Mouse (Mus musculus) megakaryocyte, adult 5-6 weeks (primary cell): Measurements from ENCODE around the gene Psg21. TPM values are rescaled to one million over a fixed set of nuclear protein-coding genes. Genes with fewer than 3 reads are reported as not detected.
"Not testable (repeated sequence)": the region's sequence is repeated elsewhere in the genome, so short reads cannot be mapped to it uniquely, and the experiment has no call there.

Experiments used
- ATAC-seq: 2 replicates; pipeline ENCODE4 v1.8.0; 2016; ENCODE audit warnings: mild to moderate bottlenecking, inconsistent platforms; ENCODE audit not compliant: poor library complexity, severe bottlenecking
- total RNA-seq, 2 experiments: library from RNA; stranded (forward) in 1 of 2; stranded (reverse) in 1 of 2; fragments of 153-499, 151-499 nt in 1 of 2; fragments of 221-1000, 200-1000 nt in 1 of 2; gene quantifications; 2 replicates each; pipeline versions ENCODE4 v1.2.3 to v1.2.4; 2015 to 2017

Psg21 gene
- total RNA-seq (2015): not detected in 2 replicates
- total RNA-seq (2017): not detected in 2 replicates

GRCm38 (mm10) chr7:18656625-18657024, at the start of gene Psg21:
Gene Psg21 (minus strand): TSS chr7:18656725.
- ATAC-seq: not testable (repeated sequence)

- ATAC-seq: no peak
Measured at GRCm38 (mm10) chr7:18686085-18686484, 29.6 kb upstream of the Psg21 start, which contains the start of gene Psg20. Gene Psg20 (minus strand): TSS chr7:18686185.

- ATAC-seq: no peak
Measured at GRCm38 (mm10) chr7:18685586-18685985, 29.1 kb upstream of the Psg21 start.

- ATAC-seq: no peak
Measured at GRCm38 (mm10) chr7:18679772-18680171, 23.2 kb upstream of the Psg21 start.

- not testable (repeated sequence) for ATAC-seq
Measured at GRCm38 (mm10) chr7:18626921-18627320, 29.6 kb downstream of the Psg21 start.

- ATAC-seq: not testable (repeated sequence)
Measured at GRCm38 (mm10) chr7:18616401-18616800, 40.1 kb downstream of the Psg21 start, which contains the start of gene Psg23. Gene Psg23 (minus strand): TSS chr7:18616501.

Other genes with a start within 250 kb of the Psg21 start
- not detected in 2 replicates for gene Psg28, start 224.7 kb downstream of the Psg21 start, total RNA-seq (2015)
- gene Psg28, start 224.7 kb downstream of the Psg21 start, total RNA-seq (2017): not detected in 2 replicates
- not detected in 2 replicates for gene Psg26, start 172.5 kb downstream of the Psg21 start, total RNA-seq (2015)
- gene Psg26, start 172.5 kb downstream of the Psg21 start, total RNA-seq (2017): not detected in 2 replicates
- gene Psg25, start 124.5 kb downstream of the Psg21 start, total RNA-seq (2015): not detected in 2 replicates
- gene Psg25, start 124.5 kb downstream of the Psg21 start, total RNA-seq (2017): not detected in 2 replicates
- gene Psg27, start 89.4 kb downstream of the Psg21 start, total RNA-seq (2015): not detected in 2 replicates
- not detected in 2 replicates for gene Psg27, start 89.4 kb downstream of the Psg21 start, total RNA-seq (2017)
- gene Psg23, start 40.2 kb downstream of the Psg21 start, total RNA-seq (2015): not detected in 2 replicates
- not detected in 2 replicates for gene Psg23, start 40.2 kb downstream of the Psg21 start, total RNA-seq (2017)
- gene Psg20, start 29.5 kb upstream of the Psg21 start, total RNA-seq (2015): not detected in 2 replicates
- not detected in 2 replicates for gene Psg20, start 29.5 kb upstream of the Psg21 start, total RNA-seq (2017)
- not detected in 2 replicates for gene Psg22, start 61.4 kb upstream of the Psg21 start, total RNA-seq (2015)
- gene Psg22, start 61.4 kb upstream of the Psg21 start, total RNA-seq (2017): not detected in 2 replicates
- not detected in 2 replicates for gene Psg19, start 141.8 kb upstream of the Psg21 start, total RNA-seq (2015)
- not detected in 2 replicates for gene Psg19, start 141.8 kb upstream of the Psg21 start, total RNA-seq (2017)
- gene Psg17, start 164.9 kb upstream of the Psg21 start, total RNA-seq (2015): not detected in 2 replicates
- not detected in 2 replicates for gene Psg17, start 164.9 kb upstream of the Psg21 start, total RNA-seq (2017)
- not detected in 2 replicates for gene Mill2, start 183.2 kb upstream of the Psg21 start, total RNA-seq (2015)
- 0.08 TPM in 1 of 2 replicates, not detected in the other for gene Mill2, start 183.2 kb upstream of the Psg21 start, total RNA-seq (2017)
- gene Pglyrp1, start 214.6 kb upstream of the Psg21 start, total RNA-seq (2015): 492 and 634 TPM in 2 replicates
- gene Pglyrp1, start 214.6 kb upstream of the Psg21 start, total RNA-seq (2017): 78.5 and 108 TPM in 2 replicates